Mouse (Mus musculus) right cerebral cortex, postnatal 14 days (tissue): ENCODE results near the gene Zswim4.

Experiments used
- DNase-seq: peaks from one replicate; pipeline ENCODE4 v3.0.0; 2022

Zswim4 gene

GRCm38 (mm10) chr8:84236998-84237473, at the start of gene Zswim4:
Gene Zswim4 (minus strand): TSS chr8:84237055.
- DNase-seq: peak; percentile 96

- peak; percentile 26 for DNase-seq
Measured at GRCm38 (mm10) chr8:84285665-84286064, 48.8 kb upstream of the Zswim4 start.

- DNase-seq: peak; percentile 36
Measured at GRCm38 (mm10) chr8:84284608-84285063, 47.8 kb upstream of the Zswim4 start.

GRCm38 (mm10) chr8:84280777-84281176, 43.9 kb upstream of the Zswim4 start:
- DNase-seq: no peak

- no peak for DNase-seq
Measured at GRCm38 (mm10) chr8:84276447-84276846, 39.6 kb upstream of the Zswim4 start.

GRCm38 (mm10) chr8:84273968-84274367, 37.1 kb upstream of the Zswim4 start:
- DNase-seq: no peak

GRCm38 (mm10) chr8:84272302-84272701, 35.4 kb upstream of the Zswim4 start:
- DNase-seq: no peak

- peak; percentile 100 for DNase-seq
Measured at GRCm38 (mm10) chr8:84269950-84270773, 33.3 kb upstream of the Zswim4 start, which contains the start of gene Ccdc130. Gene Ccdc130 (minus strand): TSS chr8:84270380.

GRCm38 (mm10) chr8:84261098-84261497, 24.2 kb upstream of the Zswim4 start:
- DNase-seq: no peak

GRCm38 (mm10) chr8:84256822-84257610, 20.2 kb upstream of the Zswim4 start, which contains the start of gene Mri1:
Gene Mri1 (minus strand): TSS chr8:84257326.
- DNase-seq: peak; percentile 81

GRCm38 (mm10) chr8:84256458-84256821, 19.6 kb upstream of the Zswim4 start:
- DNase-seq: no peak

GRCm38 (mm10) chr8:84255858-84256257, 19.0 kb upstream of the Zswim4 start:
- no peak for DNase-seq

- DNase-seq: peak; percentile 78
Measured at GRCm38 (mm10) chr8:84249257-84250170, 12.7 kb upstream of the Zswim4 start, which contains the start of gene D8Ertd738e. Gene D8Ertd738e (minus strand): TSS chr8:84249719.

- no peak for DNase-seq
Measured at GRCm38 (mm10) chr8:84241821-84242220, 5.0 kb upstream of the Zswim4 start.

GRCm38 (mm10) chr8:84241167-84241566, 4.3 kb upstream of the Zswim4 start:
- no peak for DNase-seq

GRCm38 (mm10) chr8:84237542-84238229, 831 bp upstream of the Zswim4 start:
- no peak for DNase-seq

GRCm38 (mm10) chr8:84236410-84236997, 351 bp downstream of the Zswim4 start:
- DNase-seq: no peak

- DNase-seq: no peak
Measured at GRCm38 (mm10) chr8:84235746-84236409, 977 bp downstream of the Zswim4 start.

- DNase-seq: no peak
Measured at GRCm38 (mm10) chr8:84233055-84233454, 3.8 kb downstream of the Zswim4 start.

- no peak for DNase-seq
Measured at GRCm38 (mm10) chr8:84230735-84231134, 6.1 kb downstream of the Zswim4 start.
